Mouse (Mus musculus) spleen, adult 2 months (tissue): Measurements from ENCODE around the gene Meiob.

ENCODE experiments used
- CTCF ChIP-seq: fragments of 200-500 bp; IDR thresholded peaks from 2 replicates; pipeline ENCODE4 v1.5.1; 2011; ENCODE audit warnings: mild to moderate bottlenecking, inconsistent platforms; ENCODE audit not compliant: insufficient read depth, insufficient read length, insufficient replicate concordance; ENCODE audit errors: extremely low read depth
- POLR2A ChIP-seq: fragments of 200-500 bp; IDR thresholded peaks from 2 replicates; pipeline ENCODE4 v1.6.1; 2011; ENCODE audit warnings: low read depth, low read length, inconsistent platforms

GRCm38 (mm10) chr17:24874405-24874745 lies 70.3 kb downstream of the Meiob start:
- no peak for TF ChIP-seq CTCF
- no peak for TF ChIP-seq POLR2A
